Mouse (Mus musculus) activated CD4-positive, CD25-positive, alpha-beta regulatory T cell (primary cell): ENCODE measurements around the gene Ncaph. TPM values are rescaled to one million over a fixed set of nuclear protein-coding genes. Genes with fewer than 3 reads are reported as not detected.

ENCODE experiments used
- polyA plus RNA-seq, 2 experiments: library from polyadenylated mRNA; unstranded; fragments of 100-300 nt; shearing (Covaris generic); gene quantifications; one replicate each; pipeline ENCODE4 v1.2.1; 2017

The Ncaph gene
- polyA plus RNA-seq: 10 to 100 TPM; 19.1 to 20.0 TPM

DNA sequence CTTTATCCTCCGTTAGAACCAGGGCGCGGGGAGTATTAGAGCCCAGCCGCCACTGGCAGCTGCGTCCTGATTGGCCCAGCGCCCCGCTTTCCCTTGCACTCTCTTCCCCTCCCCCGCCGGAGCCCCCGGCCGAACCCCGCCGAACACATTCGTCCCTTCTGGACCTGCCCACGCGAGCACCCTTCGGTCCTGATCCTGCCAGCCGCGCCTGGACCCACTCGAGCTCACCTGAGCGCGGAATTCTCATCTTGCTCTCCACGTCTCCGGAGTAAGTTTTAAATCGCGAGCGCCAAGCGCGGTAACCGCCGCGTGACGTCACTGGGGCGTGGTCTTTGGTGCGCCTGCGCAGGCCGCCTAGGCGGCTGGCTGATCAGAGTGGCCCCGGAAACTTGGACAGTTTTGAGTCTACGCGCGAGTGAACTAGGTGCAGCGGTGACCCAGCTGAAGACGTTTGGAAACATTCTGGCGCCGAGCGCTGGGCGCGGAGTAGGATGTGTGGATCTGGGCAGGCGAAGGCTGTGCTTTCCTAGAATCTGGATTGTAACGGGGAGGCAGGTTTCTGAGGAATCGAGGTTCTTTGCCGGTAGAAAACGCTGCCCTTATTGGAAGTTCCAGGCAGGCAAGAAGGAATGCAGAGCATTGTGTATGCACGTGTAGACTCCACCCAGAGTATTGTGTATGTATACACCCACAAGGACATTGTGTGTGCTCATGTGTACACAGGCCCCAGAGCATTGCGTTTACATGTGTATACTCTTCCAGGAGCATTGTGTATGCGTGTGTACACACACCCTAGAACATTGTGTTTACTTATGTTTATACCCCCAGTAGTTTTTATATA, at the start of gene Ncaph:
Gene Ncaph, minus strand, starts transcription at position 334 of the 841 bp plus-strand sequence.

DNA sequence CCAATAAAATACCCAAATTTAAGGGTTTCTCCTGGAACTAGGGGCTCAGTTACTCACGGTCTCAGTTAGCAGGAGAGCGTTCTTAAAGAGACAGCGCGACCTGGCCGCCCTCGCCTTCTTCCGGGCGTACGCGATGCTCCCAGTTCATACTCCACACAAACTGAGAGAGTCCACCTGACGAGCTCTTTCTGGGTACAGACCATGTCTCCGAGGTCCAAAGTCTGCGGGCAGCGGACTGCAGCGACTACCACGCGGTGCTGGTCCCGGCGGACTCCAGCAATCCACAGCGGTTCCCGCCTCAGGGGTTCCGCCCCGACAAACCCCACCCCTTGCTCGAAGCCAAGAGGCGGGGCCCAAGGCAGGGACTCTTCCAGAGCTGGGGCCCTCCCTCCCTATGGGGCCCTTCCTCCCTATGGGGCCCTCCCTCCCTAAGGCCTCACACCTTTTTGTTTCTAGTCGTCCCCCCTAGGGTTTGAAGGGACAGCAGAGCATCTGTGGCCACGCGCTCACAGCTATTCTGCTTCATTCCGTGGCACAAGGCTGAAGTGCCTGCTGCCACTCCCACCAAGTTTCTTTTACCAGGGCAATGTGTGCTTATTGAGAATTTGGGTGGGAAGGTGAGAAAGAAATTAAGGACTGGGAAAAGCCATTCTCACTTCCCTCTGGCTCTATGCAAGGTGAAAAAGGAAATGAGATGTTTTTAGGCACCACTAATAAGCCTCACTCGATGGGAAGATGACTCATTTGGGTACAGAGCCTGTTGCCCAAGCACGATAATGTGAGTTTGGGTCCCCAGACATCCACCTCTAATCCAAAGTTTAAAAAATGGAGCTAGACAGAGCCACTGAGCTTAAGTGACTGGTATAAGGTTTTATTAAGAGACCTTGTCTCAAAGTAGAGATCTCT, 9.7 kb upstream of the Ncaph start, which contains the start of gene Itpripl1:
Gene Itpripl1, minus strand, starts transcription at position 285 of the 906 bp plus-strand sequence.

DNA sequence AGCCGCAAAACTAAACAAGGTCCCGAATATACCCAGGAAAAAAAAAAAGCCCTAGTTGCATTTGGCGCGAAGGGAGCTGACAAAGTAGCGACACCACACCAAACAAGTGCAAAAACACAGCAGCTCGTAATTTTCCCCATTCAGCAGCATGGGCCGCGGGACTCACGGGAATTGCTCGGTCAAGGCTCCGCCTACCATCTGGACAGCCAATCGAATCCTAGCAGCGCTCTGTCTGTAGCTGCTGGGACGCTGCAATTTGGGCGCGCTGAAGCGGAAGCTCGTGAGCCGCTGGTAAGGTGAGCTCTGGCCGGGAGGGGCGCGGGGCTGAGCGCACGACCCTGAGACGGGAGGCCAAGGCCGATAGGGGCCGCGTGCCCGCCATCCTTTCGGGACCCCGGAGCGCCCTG, 63.3 kb downstream of the Ncaph start, which contains the start of gene Blvra:
Gene Blvra, plus strand, starts transcription at position 231 of the 407 bp plus-strand sequence.

Other genes starting within 250 kb of the Ncaph start
- 10 to 100 TPM; 54.4 to 69.6 TPM for gene Sppl2a, start 200.7 kb downstream of the Ncaph start, polyA plus RNA-seq
- 10 to 100 TPM; 13.7 to 15.9 TPM for gene Ap4e1, start 125.2 kb downstream of the Ncaph start, polyA plus RNA-seq
- gene Blvra, start 63.3 kb downstream of the Ncaph start, polyA plus RNA-seq: 10 to 100 TPM; 81.4 to 92.6 TPM
- 1 to 10 TPM; 6.7 to 7.8 TPM for gene Itpripl1, start 9.5 kb upstream of the Ncaph start, polyA plus RNA-seq
- gene 1810024B03Rik, start 74.3 kb upstream of the Ncaph start, polyA plus RNA-seq: 1 to 10 TPM in 1 of 2 experiments, under 1 TPM in 1; 0.57 to 1.4 TPM
- gene Snrnp200, start 74.4 kb upstream of the Ncaph start, polyA plus RNA-seq: 10 to 100 TPM; 40.1 to 72.2 TPM
- 10 to 100 TPM; 70.5 to 83.6 TPM for gene Ciao1, start 113.9 kb upstream of the Ncaph start, polyA plus RNA-seq
- gene Tmem127, start 114.0 kb upstream of the Ncaph start, polyA plus RNA-seq: 10 to 100 TPM; 30.2 to 49.1 TPM
- gene Stard7, start 136.3 kb upstream of the Ncaph start, polyA plus RNA-seq: 100 to 1,000 TPM in 1 of 2 experiments, 10 to 100 TPM in 1; 63.9 to 105 TPM
- 100 to 1,000 TPM; 263 to 563 TPM for gene Dusp2, start 202.2 kb upstream of the Ncaph start, polyA plus RNA-seq
- under 1 TPM; 0.17 to 0.42 TPM for gene Astl, start 204.7 kb upstream of the Ncaph start, polyA plus RNA-seq
- under 1 TPM in 1 of 2 experiments, not detected in 1; 0.15 TPM for gene Adra2b, start 229.3 kb upstream of the Ncaph start, polyA plus RNA-seq